Mouse (Mus musculus) brain, adult 10 weeks (tissue): ENCODE measurements around the gene Vmn1r107. TPM values are rescaled to one million over a fixed set of nuclear protein-coding genes. Genes with fewer than 3 reads are reported as not detected.

ENCODE experiments used
- polyA plus RNA-seq: library from polyadenylated mRNA; stranded (reverse); fragments of 350-450 nt; fragmentation: Illumina TruSeq; extraction: RNeasy Lipid Tissue Mini Kit (QIAGEN cat#74804); gene quantifications from one replicate; pipeline ENCODE4 v1.2.3, GENCODE M21; 2015; ENCODE audit warnings: low read depth, low replicate concordance

Vmn1r107 gene
- polyA plus RNA-seq, result not detected

DNA sequence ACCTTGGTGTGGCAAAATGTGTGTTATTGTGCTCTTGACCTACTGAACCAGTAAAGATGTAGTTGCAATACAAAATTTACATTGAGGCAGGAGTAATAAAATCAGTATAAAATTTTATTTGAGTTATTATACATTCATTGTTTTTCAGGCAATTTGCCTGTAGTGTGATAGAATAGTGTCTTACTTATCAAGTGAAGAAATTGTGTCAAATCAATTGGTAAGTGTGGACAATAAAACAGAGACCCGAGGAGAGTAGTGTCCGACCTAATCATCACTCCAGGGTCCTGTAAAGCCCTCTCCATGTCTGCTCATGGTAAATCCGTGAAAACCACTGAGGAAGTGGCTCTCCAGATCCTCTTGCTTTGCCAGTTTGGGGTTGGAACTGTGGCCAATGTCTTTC lies at the start of gene Vmn1r107:
Gene Vmn1r107, plus strand, starts transcription at position 301 of the 400 bp plus-strand sequence.

DNA sequence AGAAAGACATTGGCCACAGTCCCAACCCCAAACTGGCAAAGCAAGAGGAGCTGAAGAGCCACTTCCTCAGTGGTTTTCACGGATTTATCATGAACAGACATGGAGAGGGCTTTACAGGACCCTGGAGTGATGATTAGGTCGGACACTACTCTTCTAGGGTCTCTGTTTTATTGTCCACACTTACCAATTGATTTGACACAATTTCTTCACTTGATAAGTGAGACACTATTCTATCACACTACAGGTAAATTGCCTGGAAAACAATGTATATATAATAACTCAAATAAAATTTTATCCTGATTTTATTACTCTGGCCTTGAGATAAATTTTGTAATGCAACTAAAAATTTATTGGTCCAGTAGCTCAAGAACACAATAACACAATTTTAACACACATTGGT lies 34.4 kb downstream of the Vmn1r107 start, which contains the start of gene Vmn1r111:
Gene Vmn1r111, minus strand, starts transcription at position 101 of the 400 bp plus-strand sequence.

Other genes with a start within 250 kb of the Vmn1r107 start
- not detected for gene Vmn1r101, start 226.3 kb upstream of the Vmn1r107 start, polyA plus RNA-seq
- not detected for gene Gm10670, start 194.0 kb upstream of the Vmn1r107 start, polyA plus RNA-seq
- gene Vmn1r103, start 158.4 kb upstream of the Vmn1r107 start, polyA plus RNA-seq, result not detected
- not detected for gene Vmn1r104, start 135.1 kb upstream of the Vmn1r107 start, polyA plus RNA-seq
- gene Gm5726, start 123.2 kb upstream of the Vmn1r107 start, polyA plus RNA-seq, result not detected
- gene Gm4141, start 92.7 kb upstream of the Vmn1r107 start, polyA plus RNA-seq, result not detected
- gene Gm4513, start 69.9 kb upstream of the Vmn1r107 start, polyA plus RNA-seq, result not detected
- not detected for gene Vmn1r111, start 34.3 kb downstream of the Vmn1r107 start, polyA plus RNA-seq
- gene Gm10668, start 61.7 kb downstream of the Vmn1r107 start, polyA plus RNA-seq, result not detected
- gene Vmn1r112, start 102.3 kb downstream of the Vmn1r107 start, polyA plus RNA-seq, result not detected
- gene Vmn1r113, start 118.4 kb downstream of the Vmn1r107 start, polyA plus RNA-seq, result not detected
- gene Vmn1r114, start 143.3 kb downstream of the Vmn1r107 start, polyA plus RNA-seq, result not detected
- gene Vmn1r115, start 176.1 kb downstream of the Vmn1r107 start, polyA plus RNA-seq, result not detected
- gene Vmn1r116, start 203.3 kb downstream of the Vmn1r107 start, polyA plus RNA-seq, result not detected
- not detected for gene Vmn1r117, start 215.2 kb downstream of the Vmn1r107 start, polyA plus RNA-seq
- not detected for gene Vmn1r118, start 243.4 kb downstream of the Vmn1r107 start, polyA plus RNA-seq